Mouse (Mus musculus) forebrain, embryonic 16.5 days (tissue): ENCODE measurements around the gene Pdia5. TPM values are rescaled to one million over a fixed set of nuclear protein-coding genes. Genes with fewer than 3 reads are reported as not detected.
A peak's percentile ranks its signal among the peaks of the same experiment; 100 is the strongest.

ENCODE experiments used
- ATAC-seq: fragments of 200-750 bp; cut with Nextera tagmentation; 2 replicates; pipeline ENCODE4 v1.8.0; 2017; ENCODE audit warnings: mild to moderate bottlenecking, moderate library complexity
- H3K27ac ChIP-seq: fragments of 300-500 bp; sonication (generic); 2 replicates; pipeline ENCODE4 v1.5.1; 2014; ENCODE audit warnings: low read length, control low read depth
- H3K27me3 ChIP-seq: fragments of 300-500 bp; sonication (generic); replicated peaks from 2 replicates; pipeline ENCODE4 v1.6.1; 2014; ENCODE audit warnings: low read length; ENCODE audit not compliant: control insufficient read depth, insufficient read depth
- H3K36me3 ChIP-seq: fragments of 300-500 bp; sonication (generic); 2 replicates; pipeline ENCODE4 v1.6.1; 2014; ENCODE audit not compliant: control insufficient read depth, insufficient read depth
- H3K4me1 ChIP-seq: fragments of 300-500 bp; sonication (generic); replicated peaks from 2 replicates; pipeline ENCODE4 v1.6.1; 2014; ENCODE audit warnings: low read length; ENCODE audit not compliant: control insufficient read depth, insufficient read depth
- H3K4me2 ChIP-seq: fragments of 300-500 bp; sonication (generic); 2 replicates; pipeline ENCODE4 v1.6.1; 2014; ENCODE audit warnings: mild to moderate bottlenecking, low read length, control low read depth
- H3K4me3 ChIP-seq: fragments of 300-500 bp; sonication (generic); replicated peaks from 2 replicates; pipeline ENCODE4 v1.5.1; 2014; ENCODE audit warnings: mild to moderate bottlenecking, low read length, control low read depth
- H3K9ac ChIP-seq: fragments of 300-500 bp; sonication (generic); replicated peaks from 2 replicates; pipeline ENCODE4 v1.6.1; 2014; ENCODE audit warnings: low read depth, low read length, control low read depth
- H3K9me3 ChIP-seq: fragments of 300-500 bp; sonication (generic); 2 replicates; pipeline ENCODE4 v1.6.1; 2016; ENCODE audit warnings: low read length; ENCODE audit not compliant: control insufficient read depth
- WGBS: fragments of 180-500 bp; shearing (Covaris S2); extraction: QIAGEN DNeasy Blood & Tissue Kit; methylation state at CpG from one replicate; pipeline ENCODE4 v1.1.7; 2014; 5-methylcytosine and 5-hydroxymethylcytosine counted together
- polyA plus RNA-seq: library from polyadenylated mRNA; unstranded; fragments of >200 nt; fragmentation: Nextera tagmentation; extraction: Ambion mirVana; gene quantifications from 2 replicates; pipeline ENCODE4 v1.2.1, GENCODE M21; 2015

Pdia5 gene
- polyA plus RNA-seq, 1 experiment from 2014 or later, result 9.8 TPM

GRCm38 (mm10) chr16:35470983-35471382 lies 19.7 kb downstream of the Pdia5 start:
- H3K9me3 ChIP-seq, result no peaks in the 10 kb centered on the region
- H3K4me2 ChIP-seq, result no peak overlapping the region
- peaks cover under 1% of the 10 kb centered on the region; the same call in 1 of the 2 replicates for H3K4me1 ChIP-seq
- 0 out of 2 replicates have a peak, but pooled peaks have one; percentile 19 for ATAC-seq
- WGBS, result 70% methylated on average over 8 of the region's 8 CpGs
- no peak overlapping the region for H3K9ac ChIP-seq
- no peaks in the 10 kb centered on the region for H3K36me3 ChIP-seq
- H3K27me3 ChIP-seq, result no peaks in the 10 kb centered on the region
- H3K4me3 ChIP-seq, result no peak overlapping the region
- no peak overlapping the region for H3K27ac ChIP-seq

- WGBS, result 52% methylated on average over 8 of the region's 8 CpGs
- ATAC-seq, result no peak
Observed at GRCm38 (mm10) chr16:35470096-35470495, 20.6 kb downstream of the Pdia5 start.

DNA sequence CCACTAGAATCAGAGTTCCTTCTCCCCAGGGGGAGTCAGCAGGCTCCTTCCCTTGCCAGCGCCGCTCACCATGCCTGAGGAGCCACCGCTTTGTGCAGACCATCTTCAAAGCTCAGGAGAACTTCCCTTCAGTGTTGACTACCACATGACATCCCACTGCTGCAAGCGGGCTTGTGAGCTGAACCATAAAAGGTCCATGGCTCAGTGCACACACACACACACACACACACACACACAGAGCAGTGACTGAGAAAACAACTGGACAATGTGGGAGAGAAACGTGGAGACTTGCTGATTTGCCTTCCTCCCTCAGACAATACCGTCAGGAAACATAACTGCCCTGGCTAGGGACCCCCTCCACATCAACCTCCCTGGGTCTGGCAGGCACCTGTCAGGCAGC lies 21.7 kb downstream of the Pdia5 start:
- Histone ChIP-seq H3K27ac (no peak overlapping the region), H3K4me1 (peaks cover 13% of the 10 kb centered on the region), H3K4me2 (no peak overlapping the region), H3K9me3 (no peaks in the 10 kb centered on the region), H3K27me3 (no peaks in the 10 kb centered on the region), H3K36me3 (no peaks in the 10 kb centered on the region), H3K4me3 (no peak overlapping the region), H3K9ac (no peak overlapping the region)
- no peak for ATAC-seq
- 75% methylated on average over 6 of the region's 6 CpGs for WGBS

More at GRCm38 (mm10) chr16:35470096-35470495, 20.6 kb downstream of the Pdia5 start:
- Histone ChIP-seq H3K27me3 (no peaks in the 10 kb centered on the region), H3K9ac (no peak overlapping the region), H3K27ac (no peak overlapping the region), H3K4me2 (no peak overlapping the region), H3K4me3 (no peak overlapping the region), H3K9me3 (no peaks in the 10 kb centered on the region), H3K4me1 (peaks cover 4% of the 10 kb centered on the region), H3K36me3 (no peaks in the 10 kb centered on the region)

GRCm38 (mm10) chr16:35467044-35467443 lies 23.6 kb downstream of the Pdia5 start:
- Histone ChIP-seq H3K27ac (no peak overlapping the region), H3K4me1 (peaks cover 13% of the 10 kb centered on the region), H3K9ac (no peak overlapping the region), H3K27me3 (no peaks in the 10 kb centered on the region), H3K36me3 (no peaks in the 10 kb centered on the region), H3K9me3 (no peaks in the 10 kb centered on the region), H3K4me3 (no peak overlapping the region), H3K4me2 (no peak overlapping the region)
- ATAC-seq, result no peak
- 91% methylated on average over 2 of the region's 2 CpGs for WGBS

DNA sequence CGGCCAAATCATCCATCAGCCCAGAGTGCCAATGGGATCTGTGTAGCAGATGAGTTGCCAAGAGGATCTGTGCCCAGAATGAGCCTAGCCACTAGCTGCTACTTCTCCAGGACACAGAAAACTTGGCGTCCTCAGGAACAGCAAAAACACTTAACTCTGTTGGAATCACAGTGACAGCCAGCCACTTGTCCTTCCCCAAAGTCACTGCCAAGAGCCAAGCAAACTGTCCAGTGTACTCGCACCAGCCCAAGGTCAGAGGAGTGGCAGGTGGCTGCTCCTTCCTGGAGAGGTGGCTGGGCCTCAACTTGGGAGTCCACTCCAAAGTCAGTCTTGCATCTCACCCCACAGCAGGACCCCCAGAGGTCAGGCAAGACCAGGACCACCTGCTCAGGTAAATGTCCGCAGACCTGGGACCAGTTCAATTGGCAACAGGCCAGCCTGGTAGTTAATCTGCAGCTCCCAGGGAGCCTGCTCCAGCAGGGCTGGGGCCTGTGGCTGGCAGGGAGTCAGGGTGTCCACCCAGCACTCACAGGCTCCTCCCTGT lies 24.8 kb downstream of the Pdia5 start:
- ATAC-seq, result no peak; the same call in 1 of the 2 replicates
- Histone ChIP-seq H3K36me3 (no peaks in the 10 kb centered on the region), H3K4me2 (no peak overlapping the region), H3K4me3 (no peak overlapping the region), H3K9me3 (no peaks in the 10 kb centered on the region), H3K27me3 (no peaks in the 10 kb centered on the region), H3K27ac (no peak overlapping the region), H3K4me1 (peaks cover 13% of the 10 kb centered on the region), H3K9ac (no peak overlapping the region)
- 77% methylated on average over 4 of the region's 4 CpGs for WGBS

GRCm38 (mm10) chr16:35464686-35465308 lies 25.9 kb downstream of the Pdia5 start:
- Histone ChIP-seq H3K36me3 (no peaks in the 10 kb centered on the region), H3K4me1 (peaks cover 14% of the 10 kb centered on the region), H3K9me3 (no peaks in the 10 kb centered on the region), H3K4me2 (no peak overlapping the region), H3K4me3 (no peak overlapping the region), H3K9ac (no peak overlapping the region; the same call in 1 of the 2 replicates), H3K27ac (peak overlapping the region; percentile 39; the same call in 1 of the 2 replicates), H3K27me3 (no peaks in the 10 kb centered on the region)
- WGBS, result 13% methylated on average over 12 of the region's 12 CpGs
- peak; percentile 60 for ATAC-seq

GRCm38 (mm10) chr16:35463708-35464107 lies 27.0 kb downstream of the Pdia5 start:
- no peak for ATAC-seq
- H3K4me2 ChIP-seq, result no peak overlapping the region
- H3K36me3 ChIP-seq, result no peaks in the 10 kb centered on the region
- no peak overlapping the region for H3K27ac ChIP-seq
- WGBS, result 82% methylated on average over 10 of the region's 10 CpGs
- H3K4me3 ChIP-seq, result no peak overlapping the region
- peaks cover 15% of the 10 kb centered on the region for H3K4me1 ChIP-seq
- no peaks in the 10 kb centered on the region for H3K27me3 ChIP-seq
- no peaks in the 10 kb centered on the region for H3K9me3 ChIP-seq
- no peak overlapping the region for H3K9ac ChIP-seq

- no peak for ATAC-seq
- no peak overlapping the region for H3K4me2 ChIP-seq
- no peak overlapping the region for H3K9ac ChIP-seq
- H3K4me3 ChIP-seq, result no peak overlapping the region
- H3K36me3 ChIP-seq, result no peaks in the 10 kb centered on the region
- no peak overlapping the region for H3K27ac ChIP-seq
- no peaks in the 10 kb centered on the region for H3K27me3 ChIP-seq
- peaks cover 15% of the 10 kb centered on the region for H3K4me1 ChIP-seq
- WGBS, result 72% methylated on average over 7 of the region's 7 CpGs
- H3K9me3 ChIP-seq, result no peaks in the 10 kb centered on the region
Observed at GRCm38 (mm10) chr16:35462955-35463354, 27.7 kb downstream of the Pdia5 start.

- H3K36me3 ChIP-seq, result no peaks in the 10 kb centered on the region
- no peak overlapping the region for H3K9ac ChIP-seq
- H3K4me3 ChIP-seq, result no peak overlapping the region
- H3K4me1 ChIP-seq, result peaks cover 9% of the 10 kb centered on the region
- H3K27me3 ChIP-seq, result no peaks in the 10 kb centered on the region
- no peak overlapping the region for H3K4me2 ChIP-seq
- 11% methylated on average over 7 of the region's 7 CpGs for WGBS
- no peaks in the 10 kb centered on the region for H3K9me3 ChIP-seq
- no peak overlapping the region; the same call in 1 of the 2 replicates for H3K27ac ChIP-seq
- ATAC-seq, result peak; percentile 69
Observed at GRCm38 (mm10) chr16:35459584-35459983, 31.1 kb downstream of the Pdia5 start.
